Mouse (Mus musculus): ENCODE results near the gene Olfr1233. TPM values are rescaled to one million over a fixed set of nuclear protein-coding genes. Genes with fewer than 3 reads are reported as not detected.

Gene Olfr1233
- total RNA-seq (2023): not detected

DNA sequence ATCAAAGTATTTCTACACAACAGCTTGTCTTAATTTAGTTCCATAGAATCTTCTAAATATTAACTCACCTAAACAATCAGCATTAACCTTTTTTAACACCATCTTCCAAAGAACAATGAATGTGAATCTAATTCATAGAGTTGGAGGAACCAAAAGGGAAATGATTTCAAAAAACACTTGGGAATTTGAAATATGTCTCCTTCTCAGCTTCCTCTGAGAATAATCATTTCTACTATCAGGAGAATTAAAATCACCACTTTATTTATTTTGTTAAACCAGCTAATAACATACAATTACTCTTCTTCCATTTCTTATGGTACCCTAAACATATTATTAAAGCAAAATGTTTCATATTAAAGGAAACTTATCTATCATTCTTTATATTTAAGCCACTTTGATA is at the start of gene Olfr1233:
Olfr1233 (minus strand) TSS at position 101 of the 400 bp plus-strand sequence.

DNA sequence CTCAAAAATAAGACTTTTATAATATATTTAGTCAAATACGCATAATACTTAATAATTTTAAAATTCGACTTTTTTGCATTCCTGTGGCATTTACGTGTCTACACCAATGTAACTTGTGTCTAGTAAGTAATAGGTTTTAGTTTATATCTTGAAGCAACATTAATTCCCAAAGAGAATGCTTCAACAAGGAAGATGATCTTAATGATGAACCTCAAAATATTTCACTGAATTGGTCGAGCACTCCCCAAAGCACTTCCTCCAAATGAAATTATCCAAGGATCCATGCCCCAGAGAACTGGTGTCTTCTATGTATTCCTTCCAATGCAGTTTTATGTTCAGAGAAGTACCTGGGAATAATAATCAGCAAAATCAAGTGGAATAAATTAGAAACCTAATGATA is 22.6 kb upstream of the Olfr1233 start, which contains the start of gene Olfr1234:
Olfr1234 (minus strand) TSS at position 101 of the 400 bp plus-strand sequence.

DNA sequence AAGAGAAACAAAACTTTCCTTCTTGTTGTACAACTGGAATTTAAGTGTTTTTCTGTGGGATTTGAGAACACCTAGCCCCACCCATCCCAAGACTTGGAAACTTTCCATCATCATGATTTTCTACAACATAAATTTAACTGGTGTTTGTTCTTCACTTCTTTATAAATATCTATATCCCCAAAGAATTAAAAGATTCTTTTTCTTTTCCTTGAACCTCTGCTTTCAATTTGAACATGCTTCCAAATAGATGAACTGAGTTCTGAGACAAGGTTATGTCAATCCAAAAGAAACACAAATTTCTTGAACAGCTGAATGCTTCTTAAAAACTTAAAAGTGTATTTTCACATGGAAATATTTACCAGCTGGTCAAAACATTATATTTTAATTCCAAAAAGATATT is 12.6 kb downstream of the Olfr1233 start, which contains the start of gene Olfr1232:
Olfr1232 (minus strand) TSS at position 101 of the 400 bp plus-strand sequence.

DNA sequence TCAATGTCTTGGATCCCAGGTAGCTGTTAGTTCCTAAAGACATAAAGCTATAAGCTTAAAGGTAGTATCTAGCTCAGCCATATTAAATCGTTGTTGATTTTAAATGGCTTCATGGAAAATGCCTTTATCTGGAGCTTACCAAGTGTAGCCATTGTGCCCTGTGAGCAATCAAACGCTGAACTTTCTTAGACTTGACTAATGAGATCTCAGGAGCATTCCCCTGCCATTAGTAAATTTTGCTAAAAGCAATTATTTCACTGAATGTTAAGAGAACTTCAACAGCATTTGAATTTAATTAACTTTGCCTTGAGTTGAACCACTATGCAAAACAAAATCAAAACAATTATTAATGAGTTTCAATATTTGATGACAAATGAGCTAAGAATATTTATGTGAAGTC is 35.2 kb downstream of the Olfr1233 start, which contains the start of gene Olfr1231:
Olfr1231 (minus strand) TSS at position 101 of the 400 bp plus-strand sequence.

DNA sequence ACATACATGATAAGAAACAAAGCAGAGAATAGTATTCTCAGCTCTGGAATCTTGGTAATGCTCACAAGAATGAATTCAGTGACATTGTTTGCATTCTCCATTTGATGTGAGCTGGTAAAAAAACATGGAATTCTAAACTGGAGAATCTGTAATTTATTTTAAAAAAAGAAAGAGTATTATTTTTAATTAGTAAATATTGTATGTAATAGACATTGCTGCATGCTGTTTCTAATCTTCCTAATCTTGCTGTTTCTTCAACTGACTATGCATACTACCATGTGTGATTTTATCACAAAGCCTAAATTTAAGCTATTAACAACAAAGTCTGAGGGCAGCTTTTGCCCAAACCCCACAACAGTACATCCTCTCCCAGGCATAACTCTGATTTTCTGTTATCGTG is 45.0 kb downstream of the Olfr1233 start, which contains the start of gene Olfr1230:
Olfr1230 (minus strand) TSS at position 101 of the 400 bp plus-strand sequence.

DNA sequence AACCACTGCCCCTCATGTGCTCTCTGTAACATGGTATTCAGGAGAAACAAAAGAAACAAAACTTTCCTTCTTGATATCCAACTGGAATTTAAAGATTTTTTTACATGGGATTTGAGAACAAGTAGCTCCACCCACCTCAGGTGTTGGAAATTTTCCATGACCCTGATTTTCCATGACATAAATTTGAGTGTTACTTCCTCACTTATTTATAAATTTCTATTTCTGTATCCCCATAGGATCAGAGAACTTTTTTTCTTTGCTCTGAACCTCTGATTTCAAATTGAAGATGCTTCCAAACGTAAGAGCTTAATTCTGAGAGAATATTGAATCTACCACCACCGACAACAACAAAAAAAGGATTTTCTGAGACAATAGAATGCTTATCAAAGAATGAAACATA is 54.3 kb downstream of the Olfr1233 start, which contains the start of gene Olfr1229:
Olfr1229 (minus strand) TSS at position 101 of the 400 bp plus-strand sequence.

Other genes with a start within 250 kb of the Olfr1233 start
- not detected for gene Olfr1220, start 235.6 kb downstream of the Olfr1233 start, total RNA-seq (2023)
- not detected for gene Olfr1221, start 225.1 kb downstream of the Olfr1233 start, total RNA-seq (2023)
- gene Olfr1222, start 209.3 kb downstream of the Olfr1233 start, total RNA-seq (2023): not detected
- not detected for gene Olfr1223, start 190.8 kb downstream of the Olfr1233 start, total RNA-seq (2023)
- gene Olfr1224-ps1, start 178.3 kb downstream of the Olfr1233 start, total RNA-seq (2023): not detected
- not detected for gene Olfr1225, start 167.7 kb downstream of the Olfr1233 start, total RNA-seq (2023)
- not detected for gene Olfr1226, start 142.3 kb downstream of the Olfr1233 start, total RNA-seq (2023)
- gene Olfr1228, start 88.3 kb downstream of the Olfr1233 start, total RNA-seq (2023): not detected
- not detected for gene Olfr1229, start 54.4 kb downstream of the Olfr1233 start, total RNA-seq (2023)
- gene Olfr1230, start 45.1 kb downstream of the Olfr1233 start, total RNA-seq (2023): not detected
- gene Olfr1231, start 35.3 kb downstream of the Olfr1233 start, total RNA-seq (2023): not detected
- gene Olfr1232, start 12.7 kb downstream of the Olfr1233 start, total RNA-seq (2023): not detected
- gene Olfr1234, start 22.5 kb upstream of the Olfr1233 start, total RNA-seq (2023): not detected
- not detected for gene Olfr1238, start 67.3 kb upstream of the Olfr1233 start, total RNA-seq (2023)
- not detected for gene Olfr1239, start 78.0 kb upstream of the Olfr1233 start, total RNA-seq (2023)
- gene Olfr1240, start 100.6 kb upstream of the Olfr1233 start, total RNA-seq (2023): not detected
- not detected for gene Olfr1241, start 144.7 kb upstream of the Olfr1233 start, total RNA-seq (2023)
- not detected for gene Olfr1242, start 155.9 kb upstream of the Olfr1233 start, total RNA-seq (2023)
- gene Olfr1243, start 189.1 kb upstream of the Olfr1233 start, total RNA-seq (2023): not detected
- gene Olfr1245, start 236.0 kb upstream of the Olfr1233 start, total RNA-seq (2023): not detected